Mouse (Mus musculus) gastrocnemius, postnatal 36 days (tissue): ENCODE data around the gene Srpk2. TPM values are rescaled to one million over a fixed set of nuclear protein-coding genes. Genes with fewer than 3 reads are reported as not detected.
"Not testable (repeated sequence)": the region's sequence is repeated elsewhere in the genome, so short reads cannot be mapped to it uniquely, and the experiment has no call there.

Experiments used
- DNase-seq, 2 experiments: peaks; one replicate each; pipeline ENCODE4 v3.0.0; 2022
- intact Hi-C: fragments of 180-260 bp; cut with DNase I; formaldehyde crosslinking; loops from one replicate; pipeline ENCODE4 v1.15.1; 2025
- total RNA-seq, 2 experiments: library from RNA; stranded (reverse); gene quantifications; 2 replicates each; pipeline ENCODE4 v1.2.3; 2021

Gene Srpk2
- total RNA-seq, 2 experiments from 2014 or later: 22.2 to 30.2 TPM

DNA sequence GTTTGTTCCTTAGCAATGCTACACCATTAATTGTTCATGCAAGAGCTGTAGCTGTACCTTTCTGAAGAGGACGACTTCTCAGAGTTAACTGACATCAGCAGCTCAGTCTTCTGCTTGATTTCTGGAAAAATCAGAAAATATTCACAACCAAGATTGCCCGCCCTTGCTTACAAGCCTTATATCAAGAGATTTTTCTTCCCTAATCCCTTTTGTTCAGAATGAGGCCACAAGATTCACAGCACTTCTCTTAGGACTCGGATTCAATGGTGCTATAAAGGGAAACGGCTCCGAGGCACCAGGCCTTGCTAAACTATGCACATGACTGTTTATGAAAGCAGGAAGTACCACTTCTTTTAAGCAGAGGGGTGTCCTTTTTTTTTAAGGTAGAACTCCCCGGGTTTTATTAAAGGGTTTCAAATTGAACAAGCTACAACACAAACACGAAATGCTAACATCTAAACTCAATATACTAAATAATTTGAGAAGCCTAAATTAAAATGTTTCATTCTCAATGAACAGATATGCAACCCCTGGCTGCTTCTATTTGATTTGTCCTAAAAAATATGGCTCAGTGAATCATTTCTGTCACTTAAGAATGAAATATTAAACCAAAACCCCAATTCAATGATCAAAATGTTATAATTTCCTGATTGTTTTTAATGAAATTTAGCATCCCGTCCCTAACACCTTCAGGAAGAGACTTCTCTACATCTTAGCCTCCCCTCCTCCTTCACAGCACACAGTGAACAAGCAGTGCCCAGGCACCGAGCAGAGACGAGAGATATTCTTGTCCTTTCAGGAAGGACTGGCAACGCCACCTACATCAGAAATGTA, 67.9 kb downstream of the Srpk2 start:
- intact Hi-C loops: no loop called here
- DNase-seq: no peak

DNA sequence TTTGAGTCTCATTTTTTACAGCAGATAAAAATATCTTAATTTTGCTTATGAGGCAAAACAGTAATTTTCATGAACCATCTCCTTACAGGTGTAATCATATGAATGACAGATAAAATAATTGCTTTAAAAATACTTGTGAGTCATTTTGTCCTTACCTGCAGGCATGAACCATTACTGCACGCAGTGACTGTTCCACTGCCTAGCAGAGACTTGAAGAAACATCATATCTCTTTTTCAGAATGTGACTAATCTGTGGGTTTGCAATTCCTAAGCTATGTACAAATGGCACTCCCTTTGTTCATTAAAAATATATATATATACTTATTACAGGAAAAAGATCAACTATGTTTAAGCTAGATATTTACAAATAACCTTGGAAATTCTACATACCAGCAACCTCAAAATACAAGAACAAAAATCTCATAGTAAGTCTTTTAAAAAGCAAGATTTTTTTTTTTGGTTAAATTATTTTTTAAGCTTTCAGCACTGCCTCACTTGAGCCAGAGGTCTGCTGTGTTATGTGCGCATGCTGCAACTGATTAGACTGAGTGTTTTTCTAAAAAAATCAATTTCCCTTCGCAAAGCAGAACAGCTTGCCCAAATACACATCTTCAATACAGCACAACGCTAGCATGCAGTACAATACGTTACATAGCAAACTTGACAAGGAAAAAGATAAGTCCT, 68.7 kb downstream of the Srpk2 start:
- intact Hi-C loops: no loop called here
- no peak for DNase-seq

GRCm38 (mm10) chr5:23612856-23613255, 71.6 kb downstream of the Srpk2 start:
- intact Hi-C loops: no loop called here

GRCm38 (mm10) chr5:23604036-23604705, 80.2 kb downstream of the Srpk2 start:
- intact Hi-C loops: no loop called here
- no peak for DNase-seq

More at GRCm38 (mm10) chr5:23612856-23613255, 71.6 kb downstream of the Srpk2 start:
- no peak for DNase-seq

DNA sequence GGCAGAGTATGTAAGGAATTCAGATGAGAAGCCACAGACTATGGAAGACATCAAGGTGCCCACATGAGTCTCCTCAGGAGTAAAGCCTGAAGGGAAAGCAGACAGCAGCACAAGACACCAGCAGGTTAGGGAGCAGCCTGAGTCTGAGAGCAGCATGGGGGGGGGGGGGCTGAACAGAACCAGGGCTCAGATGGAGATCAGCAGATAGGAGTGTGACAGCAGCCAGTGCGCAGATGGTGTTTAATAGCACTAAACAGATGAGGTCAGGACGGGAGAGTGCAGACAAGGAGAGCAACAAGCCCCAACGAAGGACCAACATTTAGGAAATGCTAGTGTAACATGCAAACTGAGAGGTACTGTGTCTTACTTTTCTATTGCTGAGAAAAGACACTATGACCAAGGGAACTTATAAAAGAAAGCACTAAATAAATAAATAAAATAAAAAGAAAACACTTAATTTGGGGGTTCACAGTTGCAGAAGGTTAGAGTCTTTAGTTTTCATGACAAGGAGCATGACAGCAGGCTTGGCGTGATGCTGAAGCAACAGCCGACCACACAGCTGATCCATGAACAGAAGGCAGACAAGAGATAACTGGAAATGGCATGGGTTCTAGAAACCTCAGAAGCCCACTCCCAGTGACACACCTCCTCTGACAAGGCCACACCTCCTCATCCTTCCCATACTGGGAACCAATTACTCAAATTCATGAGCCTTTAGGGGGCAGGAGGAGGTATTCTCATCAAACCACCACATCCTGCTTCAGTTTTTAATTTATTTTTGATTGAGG, 84.5 kb downstream of the Srpk2 start:
- intact Hi-C loops: no loop called here

GRCm38 (mm10) chr5:23599171-23599570, 85.2 kb downstream of the Srpk2 start:
- intact Hi-C loops: no loop called here
- no peak for DNase-seq

More for the DNA sequence above, 84.5 kb downstream of the Srpk2 start:
- DNase-seq: no peak

- peak; percentile 22 to 46 for DNase-seq
- intact Hi-C loops: no loop called here
These were observed 85.9 kb downstream of the Srpk2 start for GRCm38 (mm10) chr5:23598491-23598890.

GRCm38 (mm10) chr5:23597999-23598398, 86.4 kb downstream of the Srpk2 start:
- intact Hi-C loops: no loop called here
- DNase-seq: no peak

DNA sequence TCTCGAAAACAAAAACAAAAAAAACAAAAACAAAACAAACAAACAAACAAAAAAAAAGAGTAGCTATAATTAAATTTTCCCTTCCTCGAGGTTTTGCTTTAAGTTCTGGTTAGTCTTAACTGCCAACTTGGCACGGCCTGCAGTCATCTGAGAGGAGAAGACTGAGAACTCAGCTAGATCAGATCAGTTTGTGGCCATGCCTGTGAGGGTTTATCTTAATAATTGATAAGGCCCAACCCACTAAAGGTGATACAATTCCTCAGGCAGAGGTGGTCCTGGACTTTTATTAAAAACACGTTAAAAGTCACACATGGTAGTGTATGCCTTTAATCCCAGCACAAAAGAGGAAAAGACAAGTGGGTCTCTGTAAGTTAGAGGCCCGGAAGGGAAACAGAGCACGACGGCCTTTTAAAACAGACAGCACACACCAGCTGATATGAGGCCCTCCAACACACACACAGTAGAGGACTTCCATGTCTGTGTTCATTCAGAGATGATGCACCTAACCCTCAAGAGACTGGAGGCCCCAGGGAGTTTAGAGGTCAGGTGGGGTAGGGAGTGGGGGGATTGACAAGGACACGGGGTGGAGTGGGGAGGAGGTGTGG, 87.1 kb downstream of the Srpk2 start:
- intact Hi-C loops: no loop called here
- DNase-seq: no peak

GRCm38 (mm10) chr5:23596326-23596965, 88.0 kb downstream of the Srpk2 start:
- intact Hi-C loops: no loop called here
- DNase-seq: no peak

- intact Hi-C loops, DNase-seq: not testable (repeated sequence)
These were observed 94.1 kb downstream of the Srpk2 start for GRCm38 (mm10) chr5:23590298-23590697.

DNA sequence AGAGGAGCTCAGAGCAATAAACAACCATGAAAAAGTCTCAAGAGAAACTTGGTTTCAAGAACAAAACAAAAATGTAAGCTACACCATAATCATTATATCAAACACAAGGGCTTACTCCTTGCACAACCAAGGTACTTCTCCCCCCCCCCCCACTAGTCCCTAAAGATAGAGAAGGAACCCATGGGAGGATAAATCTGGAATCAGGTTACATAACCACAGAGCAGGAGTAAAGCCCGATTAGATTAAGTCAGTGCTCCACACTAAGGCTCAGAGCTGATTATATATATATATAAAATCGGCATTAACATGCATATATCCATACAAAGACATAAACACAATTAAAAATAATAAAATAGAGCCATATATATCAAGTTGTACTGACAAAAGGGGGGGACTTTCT, 96.8 kb downstream of the Srpk2 start:
- no peak for DNase-seq
- intact Hi-C loops: no loop called here

- intact Hi-C loops: no loop called here
- no peak for DNase-seq
These were observed 97.6 kb downstream of the Srpk2 start for GRCm38 (mm10) chr5:23586531-23587453.

DNA sequence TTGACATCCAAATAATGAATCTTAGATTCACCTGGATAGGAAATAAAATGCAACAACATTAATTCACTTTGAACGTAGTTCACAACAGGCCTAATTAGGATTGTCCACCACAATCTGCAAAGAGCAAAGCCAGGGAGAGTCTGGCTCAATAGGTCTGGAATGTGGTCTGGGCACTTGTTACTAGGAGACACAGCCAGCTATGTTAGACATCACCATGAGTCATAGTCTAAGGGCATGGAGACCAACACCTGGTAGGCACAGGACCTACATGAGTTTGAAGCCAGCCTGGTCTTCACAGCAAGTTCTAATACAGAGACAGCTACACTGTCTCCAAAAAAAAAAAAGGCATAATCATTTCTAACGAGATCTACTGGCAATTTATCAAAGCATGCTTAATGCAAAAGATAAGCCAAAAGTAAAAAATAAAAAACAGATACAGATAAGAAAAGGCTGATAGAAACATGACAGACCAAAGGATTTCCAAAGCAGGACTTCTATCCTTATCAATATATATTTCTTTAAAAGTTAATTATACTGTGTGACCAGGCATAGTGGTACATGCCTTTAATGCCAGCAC, 102.8 kb downstream of the Srpk2 start:
- no peak for DNase-seq
- intact Hi-C loops: no loop called here

DNA sequence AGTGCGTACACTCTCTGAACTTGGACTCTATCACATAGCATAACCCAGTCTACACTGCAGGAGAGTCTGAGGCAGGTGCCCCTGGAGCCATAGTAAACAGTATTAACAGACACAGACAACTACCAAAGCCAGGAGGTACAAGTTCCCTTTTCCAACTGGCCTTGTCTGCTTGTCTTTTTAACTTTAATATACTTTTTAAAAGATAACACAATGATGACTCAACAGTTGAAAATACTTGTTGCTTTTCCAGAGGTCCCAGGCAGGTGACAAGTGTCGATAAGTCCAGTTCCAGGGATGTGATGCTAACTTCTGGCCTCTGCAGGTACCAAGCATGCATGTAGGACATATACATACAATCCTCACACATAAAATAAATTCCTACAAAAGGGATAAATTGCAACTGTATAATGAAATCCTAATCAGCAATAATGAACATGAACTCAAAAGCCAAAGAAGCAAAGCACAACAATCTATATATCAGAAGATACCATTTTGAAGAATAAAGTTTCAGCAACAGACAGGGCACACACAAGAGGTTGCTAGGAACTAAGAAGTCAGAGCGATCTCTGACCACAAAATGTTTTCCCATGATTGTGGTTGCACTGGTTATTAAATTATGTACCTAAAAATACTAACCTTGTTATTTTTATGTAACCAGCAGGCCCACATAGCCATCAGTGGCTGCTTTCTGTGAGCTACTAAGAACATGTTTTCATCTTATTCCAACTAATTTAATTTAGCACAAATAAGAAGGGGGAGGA, 105.1 kb downstream of the Srpk2 start:
- DNase-seq: no peak
- intact Hi-C loops: no loop called here

- intact Hi-C loops: no loop called here
- DNase-seq: no peak
These were observed 106.0 kb downstream of the Srpk2 start for GRCm38 (mm10) chr5:23578322-23578957.

- no peak for DNase-seq
- intact Hi-C loops: no loop called here
These were observed 106.6 kb downstream of the Srpk2 start for GRCm38 (mm10) chr5:23577847-23578246.
